Mouse (Mus musculus): ENCODE results near the gene Cyp2d22. TPM values are rescaled to one million over a fixed set of nuclear protein-coding genes. Genes with fewer than 3 reads are reported as not detected.
"Not testable (repeated sequence)": the region's sequence is repeated elsewhere in the genome, so short reads cannot be mapped to it uniquely, and the experiment has no call there.

Gene Cyp2d22
- polyA plus RNA-seq, 1 experiment from 2014 or later: 14.9 TPM

DNA sequence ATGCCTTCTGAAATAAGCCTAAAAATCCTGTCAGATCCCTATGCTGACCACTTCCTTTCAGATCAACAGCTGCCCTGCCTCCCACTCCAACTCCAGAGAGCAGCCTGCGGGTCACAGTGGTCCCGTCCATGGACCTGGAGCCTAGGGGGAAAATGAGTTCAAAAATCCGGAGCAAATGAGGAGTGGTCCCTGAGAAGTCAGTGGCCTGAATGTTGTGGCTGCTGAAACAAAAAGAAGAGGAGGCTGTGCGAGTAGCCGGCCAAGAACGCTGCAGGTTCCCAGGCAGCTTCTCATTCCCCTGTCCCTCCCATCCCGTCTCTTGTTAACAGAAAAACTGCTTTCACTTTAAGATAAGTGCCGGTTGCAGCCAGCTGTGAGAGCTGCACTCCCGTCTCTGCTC, 15.5 kb downstream of the Cyp2d22 start:
- WGBS: 15% methylated on average over 6 of the region's 9 CpGs
- not testable (repeated sequence) for H3K9ac ChIP-seq (ENCODE audit: low read depth, low read length); H3K9me3 ChIP-seq (ENCODE audit: control insufficient read depth, low read length); H3K27ac ChIP-seq (ENCODE audit: low read length); H3K27me3 ChIP-seq (replicated peaks; ENCODE audit: control insufficient read depth, insufficient read depth, low read length); H3K4me3 ChIP-seq (ENCODE audit: low read length); H3K4me1 ChIP-seq (ENCODE audit: control insufficient read depth, insufficient read depth, low read length); ATAC-seq; H3K36me3 ChIP-seq (ENCODE audit: control insufficient read depth, insufficient read depth, low read length); H3K4me2 ChIP-seq (ENCODE audit: low read depth, low read length)

GRCm38 (mm10) chr15:82363801-82364200, 16.3 kb downstream of the Cyp2d22 start:
- H3K4me3 ChIP-seq (ENCODE audit: low read length); H3K27ac ChIP-seq (ENCODE audit: low read length); H3K4me2 ChIP-seq (ENCODE audit: low read depth, low read length); H3K36me3 ChIP-seq (ENCODE audit: control insufficient read depth, insufficient read depth, low read length); H3K9me3 ChIP-seq (ENCODE audit: control insufficient read depth, low read length); H3K9ac ChIP-seq (ENCODE audit: low read depth, low read length); ATAC-seq; H3K27me3 ChIP-seq (replicated peaks; ENCODE audit: control insufficient read depth, insufficient read depth, low read length): not testable (repeated sequence)
- WGBS: 86% methylated on average over 7 of the region's 12 CpGs
- H3K4me1 ChIP-seq (ENCODE audit: control insufficient read depth, insufficient read depth, low read length): peaks cover 11% of the 10 kb centered on the region; the same call in 1 of the 2 replicates

- Histone ChIP-seq H3K9me3 (ENCODE audit: control insufficient read depth, low read length) (no peaks in the 10 kb centered on the region), H3K27me3 (replicated peaks; ENCODE audit: control insufficient read depth, insufficient read depth, low read length) (no peaks in the 10 kb centered on the region), H3K4me1 (ENCODE audit: control insufficient read depth, insufficient read depth, low read length) (peaks cover 17% of the 10 kb centered on the region; the same call in 1 of the 2 replicates), H3K27ac (ENCODE audit: low read length) (no peak overlapping the region), H3K36me3 (ENCODE audit: control insufficient read depth, insufficient read depth, low read length) (no peaks in the 10 kb centered on the region), H3K4me3 (ENCODE audit: low read length) (no peak overlapping the region), H3K4me2 (ENCODE audit: low read depth, low read length) (no peak overlapping the region), H3K9ac (ENCODE audit: low read depth, low read length) (no peak overlapping the region)
- WGBS: 88% methylated on average over 3 of the region's 4 CpGs
- no peak for ATAC-seq
Observed at GRCm38 (mm10) chr15:82362234-82362633, 17.8 kb downstream of the Cyp2d22 start.

- ATAC-seq: peak; percentile 93
- Histone ChIP-seq H3K4me2 (ENCODE audit: low read depth, low read length) (no peak overlapping the region), H3K36me3 (ENCODE audit: control insufficient read depth, insufficient read depth, low read length) (no peaks in the 10 kb centered on the region), H3K4me1 (ENCODE audit: control insufficient read depth, insufficient read depth, low read length) (peaks cover 17% of the 10 kb centered on the region; the same call in 1 of the 2 replicates), H3K9ac (ENCODE audit: low read depth, low read length) (peak overlapping the region; percentile 21; the same call in 1 of the 2 replicates), H3K27ac (ENCODE audit: low read length) (peak overlapping the region; percentile 79), H3K4me3 (ENCODE audit: low read length) (no peak overlapping the region), H3K9me3 (ENCODE audit: control insufficient read depth, low read length) (no peaks in the 10 kb centered on the region), H3K27me3 (replicated peaks; ENCODE audit: control insufficient read depth, insufficient read depth, low read length) (no peaks in the 10 kb centered on the region)
- 67% methylated on average over 11 of the region's 11 CpGs for WGBS
Observed at GRCm38 (mm10) chr15:82361459-82362018, 18.5 kb downstream of the Cyp2d22 start.

DNA sequence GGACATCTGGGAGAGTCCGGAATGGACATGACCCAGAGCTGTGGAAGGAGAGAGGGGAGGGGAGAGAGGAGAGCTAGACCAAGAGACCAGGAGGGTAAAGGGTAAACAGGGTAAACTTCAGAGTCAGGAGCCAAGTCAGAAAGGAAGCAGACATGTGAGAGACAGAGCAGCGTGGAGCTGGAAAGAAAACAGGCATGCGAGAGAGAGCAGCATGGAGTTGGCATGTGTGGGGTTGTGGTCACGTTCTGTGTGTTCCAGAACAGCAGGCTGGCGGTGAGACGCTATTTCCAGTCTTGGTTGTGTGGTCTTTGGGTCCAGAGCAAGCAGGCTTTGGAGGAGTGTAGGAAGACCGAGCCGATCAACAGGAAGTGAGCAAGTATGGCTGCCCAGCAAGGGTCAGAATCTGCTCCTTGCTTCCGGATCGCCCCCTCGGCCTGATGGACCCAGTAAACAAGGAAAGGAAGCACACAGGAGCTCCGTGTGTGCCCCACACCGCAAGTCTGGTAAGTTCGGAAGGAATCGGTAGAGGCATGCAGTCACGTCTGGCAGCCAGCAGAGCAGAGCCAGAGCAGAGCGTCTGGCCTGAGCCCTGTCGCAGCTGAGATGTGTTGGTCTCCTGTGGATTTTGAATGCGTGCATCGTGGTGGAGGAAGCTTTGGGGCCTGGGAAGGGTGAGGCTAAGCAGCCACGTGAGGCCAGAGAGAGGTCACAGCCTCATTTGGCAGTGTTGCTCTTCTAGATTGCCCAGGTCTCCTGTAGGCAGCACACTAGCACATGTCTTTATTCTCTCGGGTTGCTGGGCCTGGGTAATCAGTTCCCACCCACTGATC, 21.4 kb downstream of the Cyp2d22 start:
- Histone ChIP-seq H3K27me3 (replicated peaks; ENCODE audit: control insufficient read depth, insufficient read depth, low read length) (no peaks in the 10 kb centered on the region), H3K4me1 (ENCODE audit: control insufficient read depth, insufficient read depth, low read length) (peaks cover 20% of the 10 kb centered on the region; the same call in 1 of the 2 replicates), H3K27ac (ENCODE audit: low read length) (peak overlapping the region; percentile 31), H3K9me3 (ENCODE audit: control insufficient read depth, low read length) (no peaks in the 10 kb centered on the region), H3K36me3 (ENCODE audit: control insufficient read depth, insufficient read depth, low read length) (no peaks in the 10 kb centered on the region), H3K4me3 (ENCODE audit: low read length) (no peak overlapping the region), H3K9ac (ENCODE audit: low read depth, low read length) (peak overlapping the region; percentile 55), H3K4me2 (ENCODE audit: low read depth, low read length) (no peak overlapping the region)
- WGBS: 49% methylated on average over 22 of the region's 22 CpGs
- no peak for ATAC-seq

DNA sequence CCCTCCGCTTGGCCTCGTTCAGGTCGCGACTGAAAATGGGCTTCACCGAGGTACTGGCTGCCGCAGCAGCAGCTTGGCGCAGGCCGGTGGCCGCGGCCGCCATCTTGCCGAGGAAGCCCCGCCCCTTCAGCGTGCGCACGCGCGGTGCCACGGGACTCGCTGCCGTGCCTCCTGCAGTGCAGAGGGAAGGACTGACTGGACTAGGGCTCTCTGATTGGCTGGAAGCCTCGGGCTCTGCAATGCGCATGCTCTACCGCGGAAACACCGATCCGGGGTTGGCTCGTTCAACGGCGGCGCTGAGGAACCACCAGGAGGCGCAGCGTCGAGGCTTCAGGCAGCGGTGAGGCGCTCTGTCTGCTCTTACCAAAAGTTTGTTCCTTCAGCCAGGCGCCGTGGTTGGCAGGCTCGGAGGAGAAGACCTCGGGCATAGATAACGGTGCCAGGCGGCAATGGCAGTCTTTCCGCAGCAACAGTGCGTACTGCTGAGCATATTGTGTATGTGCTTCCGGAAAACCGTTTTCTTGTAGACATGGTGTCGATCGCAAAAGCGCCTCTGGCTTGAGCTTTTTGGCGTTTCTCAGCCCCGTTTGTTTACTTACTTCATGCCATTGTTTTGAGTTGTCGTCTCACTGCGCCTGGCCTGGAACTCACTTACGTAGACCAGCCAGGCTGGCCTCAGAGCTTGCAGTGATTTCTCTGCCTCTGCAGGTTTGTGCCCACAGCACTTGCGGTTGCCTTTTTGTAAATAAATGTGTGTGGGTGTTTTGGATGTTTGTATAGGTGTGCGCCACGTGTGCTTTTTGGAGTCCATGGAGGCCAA, 25.7 kb downstream of the Cyp2d22 start, which contains the start of gene Ndufa6:
Gene Ndufa6 (minus strand): TSS at position 197 of the 820 bp plus-strand sequence.
- no peaks in the 10 kb centered on the region for H3K27me3 ChIP-seq (replicated peaks; ENCODE audit: control insufficient read depth, insufficient read depth, low read length)
- H3K9ac ChIP-seq (ENCODE audit: low read depth, low read length): peak within 1 kb of the TSS; percentile 99
- H3K4me3 ChIP-seq (ENCODE audit: low read length): peak within 1 kb of the TSS; percentile 95
- ATAC-seq: peak; percentile 98
- peaks cover 36% of the 10 kb centered on the region for H3K4me1 ChIP-seq (ENCODE audit: control insufficient read depth, insufficient read depth, low read length)
- H3K36me3 ChIP-seq (ENCODE audit: control insufficient read depth, insufficient read depth, low read length): peaks cover 11% of the 10 kb centered on the region; the same call in 1 of the 2 replicates
- no peaks in the 10 kb centered on the region for H3K9me3 ChIP-seq (ENCODE audit: control insufficient read depth, low read length)
- peak within 1 kb of the TSS; percentile 83 for H3K4me2 ChIP-seq (ENCODE audit: low read depth, low read length)
- WGBS: 1% methylated on average over 56 of the region's 57 CpGs
- peak within 1 kb of the TSS; percentile 93 for H3K27ac ChIP-seq (ENCODE audit: low read length)

- H3K4me2 ChIP-seq (ENCODE audit: low read depth, low read length): peak overlapping the region; percentile 66
- peak overlapping the region; percentile 99 for H3K9ac ChIP-seq (ENCODE audit: low read depth, low read length)
- peak overlapping the region; percentile 81 for H3K27ac ChIP-seq (ENCODE audit: low read length)
- 2% methylated on average over 23 of the region's 23 CpGs for WGBS
- peak overlapping the region; percentile 95 for H3K4me3 ChIP-seq (ENCODE audit: low read length)
- H3K27me3 ChIP-seq (replicated peaks; ENCODE audit: control insufficient read depth, insufficient read depth, low read length): no peaks in the 10 kb centered on the region
- H3K9me3 ChIP-seq (ENCODE audit: control insufficient read depth, low read length): no peaks in the 10 kb centered on the region
- peaks cover 16% of the 10 kb centered on the region for H3K36me3 ChIP-seq (ENCODE audit: control insufficient read depth, insufficient read depth, low read length)
- peak; percentile 31 for ATAC-seq
- peaks cover 32% of the 10 kb centered on the region for H3K4me1 ChIP-seq (ENCODE audit: control insufficient read depth, insufficient read depth, low read length)
Observed at GRCm38 (mm10) chr15:82353745-82354113, 26.3 kb downstream of the Cyp2d22 start.

DNA sequence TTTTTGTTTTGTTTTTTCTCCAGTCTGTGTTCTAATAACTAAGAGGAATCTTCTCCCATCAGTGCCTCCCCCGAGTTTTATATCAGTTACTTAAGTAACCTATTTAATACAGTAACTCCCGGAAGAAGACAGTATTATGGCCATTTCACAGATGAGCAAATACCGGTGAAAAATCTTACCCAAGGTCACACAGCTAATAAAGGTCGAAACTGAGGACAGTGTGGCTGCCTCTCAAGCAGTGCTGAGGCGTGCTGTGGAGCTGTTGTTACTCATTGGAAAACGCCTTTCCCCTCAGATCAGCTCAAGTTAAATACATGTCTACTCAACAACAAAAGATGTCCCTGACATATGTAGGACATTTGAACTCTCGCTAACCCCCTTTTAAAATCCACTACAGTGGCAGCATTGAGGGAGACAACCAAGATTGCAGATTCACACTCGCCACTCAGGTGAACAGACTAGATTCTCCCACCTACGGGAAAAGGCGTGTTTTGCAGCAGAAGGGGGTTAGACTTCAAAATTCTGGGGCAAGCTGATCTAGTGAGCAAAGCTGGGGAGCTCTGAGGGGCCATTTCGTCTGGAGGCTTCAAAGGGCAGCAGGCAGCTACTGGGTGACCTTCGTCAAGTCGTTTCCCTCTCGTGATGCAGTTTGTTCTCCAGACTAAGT, 26.8 kb downstream of the Cyp2d22 start:
- peak overlapping the region; percentile 99 for H3K9ac ChIP-seq (ENCODE audit: low read depth, low read length)
- peak overlapping the region; percentile 95 for H3K4me3 ChIP-seq (ENCODE audit: low read length)
- peaks cover 18% of the 10 kb centered on the region for H3K36me3 ChIP-seq (ENCODE audit: control insufficient read depth, insufficient read depth, low read length)
- no peak for ATAC-seq
- peak overlapping the region; percentile 66 for H3K4me2 ChIP-seq (ENCODE audit: low read depth, low read length)
- no peaks in the 10 kb centered on the region for H3K27me3 ChIP-seq (replicated peaks; ENCODE audit: control insufficient read depth, insufficient read depth, low read length)
- peak overlapping the region; percentile 81 for H3K27ac ChIP-seq (ENCODE audit: low read length)
- WGBS: 21% methylated on average over 14 of the region's 14 CpGs
- no peaks in the 10 kb centered on the region for H3K9me3 ChIP-seq (ENCODE audit: control insufficient read depth, low read length)
- H3K4me1 ChIP-seq (ENCODE audit: control insufficient read depth, insufficient read depth, low read length): peaks cover 28% of the 10 kb centered on the region

Data from intestine, embryonic 16.5 days (tissue).